Mouse (Mus musculus) ES-E14 (cell line): ENCODE measurements around the gene Dcp1a.

Experiments used
- CHD2 ChIP-seq: IDR thresholded peaks from 2 replicates; pipeline ENCODE4 v1.6.1; 2014; ENCODE audit warnings: mild to moderate bottlenecking, low read depth, low read length, inconsistent platforms
- HCFC1 ChIP-seq: IDR thresholded peaks from 2 replicates; pipeline ENCODE4 v1.6.1; 2012; ENCODE audit warnings: low read length, inconsistent platforms, borderline replicate concordance; ENCODE audit not compliant: insufficient read depth
- MAFK ChIP-seq: IDR thresholded peaks from 2 replicates; pipeline ENCODE4 v1.6.1; 2014; ENCODE audit warnings: mild to moderate bottlenecking, low read depth, low read length, inconsistent platforms; ENCODE audit not compliant: insufficient read depth
- ZNF384 ChIP-seq: IDR thresholded peaks from 2 replicates; pipeline ENCODE4 v1.6.1; 2012; ENCODE audit warnings: low read depth, low read length, inconsistent platforms

GRCm38 (mm10) chr14:30548965-30549776 is 69.8 kb downstream of the Dcp1a start:
- TF ChIP-seq ZNF384, result no peak
- peak; percentile 80 for TF ChIP-seq CHD2
- no peak for TF ChIP-seq HCFC1
- TF ChIP-seq MAFK, result no peak
